Mouse (Mus musculus): ENCODE data around the gene Treh. TPM values are rescaled to one million over a fixed set of nuclear protein-coding genes. Genes with fewer than 3 reads are reported as not detected.
"Not testable (repeated sequence)": the region's sequence is repeated elsewhere in the genome, so short reads cannot be mapped to it uniquely, and the experiment has no call there.

The Treh gene
- not detected in 2 replicates for polyA plus RNA-seq (2015; fragmentation: Nextera tagmentation; extraction: Ambion mirVana)

DNA sequence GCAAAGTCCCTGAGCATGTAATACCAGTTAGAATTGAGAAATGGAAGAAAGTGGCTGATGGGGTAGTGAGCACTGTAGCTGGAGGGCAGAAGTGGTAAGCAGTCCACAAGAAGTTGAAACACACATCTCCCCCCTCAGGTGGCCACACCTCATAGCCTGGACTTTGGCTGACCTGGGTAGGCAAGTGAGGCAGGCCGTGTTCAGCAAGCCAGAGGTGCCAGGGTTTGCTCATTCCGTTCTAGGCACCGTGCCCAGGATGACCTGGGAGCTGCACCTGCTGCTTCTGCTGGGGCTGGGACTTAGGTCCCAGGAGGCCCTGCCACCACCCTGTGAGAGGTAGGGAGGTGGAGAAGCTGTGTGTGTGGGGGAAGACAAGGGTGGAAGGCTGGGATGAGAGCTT lies at the start of gene Treh:
Gene Treh (plus strand): TSS at position 229 of the 400 bp plus-strand sequence.
- Histone ChIP-seq H3K27ac (ENCODE audit: low read length) (no peak within 1 kb of the TSS), H3K4me1 (ENCODE audit: control insufficient read depth, insufficient read depth, low read length) (no peaks in the 10 kb centered on the region), H3K9ac (ENCODE audit: low read length) (no peak within 1 kb of the TSS), H3K36me3 (ENCODE audit: control insufficient read depth, insufficient read depth, low read length) (no peaks in the 10 kb centered on the region), H3K4me2 (ENCODE audit: low read depth, low read length) (no peak within 1 kb of the TSS), H3K4me3 (replicated peaks; ENCODE audit: low read length) (no peak within 1 kb of the TSS), H3K27me3 (ENCODE audit: control insufficient read depth, insufficient read depth, low read length) (no peaks in the 10 kb centered on the region), H3K9me3 (replicated peaks; ENCODE audit: control insufficient read depth, low read length) (no peaks in the 10 kb centered on the region; the same call in 1 of the 2 replicates)
- WGBS: 74% methylated on average over 3 of the region's 3 CpGs
- no peak for ATAC-seq (ENCODE audit: insufficient read depth, low FRiP score)

DNA sequence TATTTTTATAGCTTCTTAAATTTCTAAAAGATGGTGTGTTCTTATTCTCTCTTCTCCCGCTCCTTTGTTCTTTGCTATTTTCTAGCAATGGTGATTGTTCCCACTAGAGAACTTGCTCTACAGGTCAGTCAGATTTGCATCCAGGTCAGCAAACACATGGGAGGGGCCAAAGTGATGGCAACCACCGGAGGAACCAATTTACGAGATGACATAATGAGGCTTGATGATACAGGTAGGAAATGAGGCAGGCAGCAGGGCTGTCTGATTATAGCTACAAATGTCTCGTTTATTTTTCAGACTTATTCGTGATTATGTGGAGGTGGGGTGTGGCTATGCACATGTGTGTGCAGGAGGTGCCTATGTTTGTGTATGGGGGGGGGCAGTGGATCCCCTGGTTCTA lies 48.6 kb upstream of the Treh start:
- H3K4me1 ChIP-seq (ENCODE audit: control insufficient read depth, insufficient read depth, low read length): no peaks in the 10 kb centered on the region
- WGBS: 65% methylated on average over 5 of the region's 5 CpGs
- ATAC-seq (ENCODE audit: insufficient read depth, low FRiP score): no peak

DNA sequence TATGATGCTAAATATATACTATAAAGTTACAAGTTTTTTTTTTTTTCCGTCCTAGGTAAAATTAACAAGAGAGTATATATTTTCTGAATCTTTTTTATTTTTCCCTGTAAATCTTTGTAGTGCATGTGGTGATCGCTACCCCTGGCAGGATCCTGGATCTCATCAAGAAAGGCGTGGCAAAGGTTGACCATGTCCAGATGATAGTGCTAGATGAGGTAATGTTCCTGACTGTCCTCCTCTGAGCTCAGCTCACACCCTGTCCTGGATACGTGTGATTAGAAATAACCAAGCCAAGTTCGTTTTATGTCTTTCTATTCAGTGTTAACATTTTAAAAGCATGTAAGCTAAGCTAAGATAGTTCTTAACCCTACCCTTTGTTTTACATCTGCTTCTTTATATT lies 46.8 kb upstream of the Treh start:
- Histone ChIP-seq H3K9me3 (replicated peaks; ENCODE audit: control insufficient read depth, low read length) (no peaks in the 10 kb centered on the region), H3K9ac (ENCODE audit: low read length) (no peak overlapping the region), H3K27ac (ENCODE audit: low read length) (no peak overlapping the region), H3K36me3 (ENCODE audit: control insufficient read depth, insufficient read depth, low read length) (peaks cover 15% of the 10 kb centered on the region), H3K4me2 (ENCODE audit: low read depth, low read length) (no peak overlapping the region), H3K27me3 (ENCODE audit: control insufficient read depth, insufficient read depth, low read length) (no peaks in the 10 kb centered on the region), H3K4me1 (ENCODE audit: control insufficient read depth, insufficient read depth, low read length) (no peaks in the 10 kb centered on the region), H3K4me3 (replicated peaks; ENCODE audit: low read length) (no peak overlapping the region)
- 84% methylated on average over 5 of the region's 5 CpGs for WGBS
- ATAC-seq (ENCODE audit: insufficient read depth, low FRiP score): no peak

More for the DNA sequence above, 48.6 kb upstream of the Treh start:
- Histone ChIP-seq H3K27me3 (ENCODE audit: control insufficient read depth, insufficient read depth, low read length) (no peaks in the 10 kb centered on the region), H3K27ac (ENCODE audit: low read length) (no peak overlapping the region), H3K9ac (ENCODE audit: low read length) (no peak overlapping the region), H3K4me3 (replicated peaks; ENCODE audit: low read length) (no peak overlapping the region), H3K9me3 (replicated peaks; ENCODE audit: control insufficient read depth, low read length) (no peaks in the 10 kb centered on the region), H3K4me2 (ENCODE audit: low read depth, low read length) (no peak overlapping the region), H3K36me3 (ENCODE audit: control insufficient read depth, insufficient read depth, low read length) (peaks cover 20% of the 10 kb centered on the region)

DNA sequence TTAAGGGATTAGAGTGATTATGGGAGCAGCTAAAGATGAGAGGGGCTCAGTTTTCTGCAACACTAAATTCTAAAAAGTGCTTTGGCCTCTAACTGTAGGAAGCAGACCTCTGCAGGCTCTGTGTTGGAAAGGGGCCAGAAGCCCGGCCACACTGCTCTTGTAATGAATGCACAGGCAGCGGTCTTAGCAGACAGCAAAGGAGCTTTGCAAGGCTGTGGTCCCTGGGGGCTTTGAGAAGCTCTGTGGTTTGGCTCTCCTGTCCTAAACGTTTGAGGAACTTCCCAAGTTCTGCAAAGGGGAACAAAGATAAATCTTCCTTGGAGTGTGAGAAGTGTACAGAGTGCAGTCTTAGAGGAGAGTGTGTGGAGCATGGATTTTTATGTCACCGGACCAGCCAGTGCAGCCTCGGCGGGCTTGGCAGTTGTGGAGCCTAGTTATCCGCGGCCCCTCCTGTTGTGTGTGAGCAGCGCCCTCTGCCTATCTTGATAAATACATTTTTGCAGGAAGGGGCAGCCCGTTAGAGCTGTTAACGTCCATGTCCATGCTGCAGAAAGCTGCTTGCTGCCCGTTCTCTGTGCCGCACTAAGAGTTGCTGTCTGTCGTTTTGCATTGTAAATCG lies 35.4 kb upstream of the Treh start:
- Histone ChIP-seq H3K27me3 (ENCODE audit: control insufficient read depth, insufficient read depth, low read length) (no peaks in the 10 kb centered on the region), H3K27ac (ENCODE audit: low read length) (no peak overlapping the region), H3K4me2 (ENCODE audit: low read depth, low read length) (no peak overlapping the region), H3K9me3 (replicated peaks; ENCODE audit: control insufficient read depth, low read length) (no peaks in the 10 kb centered on the region), H3K4me3 (replicated peaks; ENCODE audit: low read length) (no peak overlapping the region), H3K36me3 (ENCODE audit: control insufficient read depth, insufficient read depth, low read length) (peaks cover 34% of the 10 kb centered on the region), H3K9ac (ENCODE audit: low read length) (no peak overlapping the region), H3K4me1 (ENCODE audit: control insufficient read depth, insufficient read depth, low read length) (no peaks in the 10 kb centered on the region)
- ATAC-seq (ENCODE audit: insufficient read depth, low FRiP score): peak; percentile 69; the same call in 1 of the 2 replicates
- 72% methylated on average over 15 of the region's 15 CpGs for WGBS

DNA sequence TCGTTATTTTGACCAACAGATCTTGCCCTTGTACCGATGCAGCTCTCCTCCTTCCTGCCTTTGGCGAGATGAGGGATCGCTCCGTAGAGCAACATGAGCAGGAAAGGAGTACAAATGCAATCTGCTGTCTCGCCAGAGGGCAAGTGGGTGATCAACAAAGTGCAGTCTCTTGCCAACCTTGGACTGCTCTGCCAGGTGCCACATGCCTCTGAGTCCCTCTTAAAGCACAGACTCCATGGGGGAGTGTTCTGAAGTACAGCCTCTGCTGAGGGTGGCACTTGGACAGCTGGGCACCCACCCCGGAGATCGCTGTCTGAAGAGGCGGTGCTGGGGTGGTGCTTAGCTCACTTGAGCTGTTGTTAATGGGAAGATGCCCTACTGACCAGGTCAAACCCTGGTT lies 34.3 kb upstream of the Treh start:
- H3K27ac ChIP-seq (ENCODE audit: low read length); H3K4me2 ChIP-seq (ENCODE audit: low read depth, low read length); H3K27me3 ChIP-seq (ENCODE audit: control insufficient read depth, insufficient read depth, low read length); H3K4me1 ChIP-seq (ENCODE audit: control insufficient read depth, insufficient read depth, low read length); H3K9ac ChIP-seq (ENCODE audit: low read length); H3K4me3 ChIP-seq (replicated peaks; ENCODE audit: low read length); H3K9me3 ChIP-seq (replicated peaks; ENCODE audit: control insufficient read depth, low read length); ATAC-seq (ENCODE audit: insufficient read depth, low FRiP score): not testable (repeated sequence)
- 90% methylated on average over 9 of the region's 9 CpGs for WGBS
- peaks cover 29% of the 10 kb centered on the region for H3K36me3 ChIP-seq (ENCODE audit: control insufficient read depth, insufficient read depth, low read length)

DNA sequence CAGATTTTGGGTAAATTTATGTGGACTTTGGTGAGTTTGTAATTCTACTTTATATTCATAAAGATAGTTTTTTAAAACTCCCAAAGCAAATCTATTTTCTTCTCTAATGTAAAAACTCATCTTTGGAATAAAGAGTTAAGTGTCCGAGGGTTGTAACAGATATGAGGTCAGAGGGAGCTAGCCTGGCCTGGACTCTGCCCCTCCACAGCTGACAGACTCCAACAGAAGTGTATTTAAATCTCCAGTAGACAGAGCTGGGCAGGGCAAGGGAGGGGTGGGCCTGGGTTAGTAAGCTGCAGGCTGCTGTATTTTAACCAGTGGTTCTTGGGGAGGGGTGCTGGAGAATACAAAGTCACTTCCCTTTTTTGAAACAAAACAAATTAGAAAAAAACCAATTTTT lies 33.0 kb upstream of the Treh start:
- H3K4me1 ChIP-seq (ENCODE audit: control insufficient read depth, insufficient read depth, low read length); H3K27ac ChIP-seq (ENCODE audit: low read length); H3K9ac ChIP-seq (ENCODE audit: low read length); ATAC-seq (ENCODE audit: insufficient read depth, low FRiP score); H3K4me3 ChIP-seq (replicated peaks; ENCODE audit: low read length); H3K4me2 ChIP-seq (ENCODE audit: low read depth, low read length); H3K9me3 ChIP-seq (replicated peaks; ENCODE audit: control insufficient read depth, low read length); H3K27me3 ChIP-seq (ENCODE audit: control insufficient read depth, insufficient read depth, low read length): not testable (repeated sequence)
- peaks cover 20% of the 10 kb centered on the region for H3K36me3 ChIP-seq (ENCODE audit: control insufficient read depth, insufficient read depth, low read length)
- WGBS: 59% methylated on average over 1 of the region's 1 CpGs

DNA sequence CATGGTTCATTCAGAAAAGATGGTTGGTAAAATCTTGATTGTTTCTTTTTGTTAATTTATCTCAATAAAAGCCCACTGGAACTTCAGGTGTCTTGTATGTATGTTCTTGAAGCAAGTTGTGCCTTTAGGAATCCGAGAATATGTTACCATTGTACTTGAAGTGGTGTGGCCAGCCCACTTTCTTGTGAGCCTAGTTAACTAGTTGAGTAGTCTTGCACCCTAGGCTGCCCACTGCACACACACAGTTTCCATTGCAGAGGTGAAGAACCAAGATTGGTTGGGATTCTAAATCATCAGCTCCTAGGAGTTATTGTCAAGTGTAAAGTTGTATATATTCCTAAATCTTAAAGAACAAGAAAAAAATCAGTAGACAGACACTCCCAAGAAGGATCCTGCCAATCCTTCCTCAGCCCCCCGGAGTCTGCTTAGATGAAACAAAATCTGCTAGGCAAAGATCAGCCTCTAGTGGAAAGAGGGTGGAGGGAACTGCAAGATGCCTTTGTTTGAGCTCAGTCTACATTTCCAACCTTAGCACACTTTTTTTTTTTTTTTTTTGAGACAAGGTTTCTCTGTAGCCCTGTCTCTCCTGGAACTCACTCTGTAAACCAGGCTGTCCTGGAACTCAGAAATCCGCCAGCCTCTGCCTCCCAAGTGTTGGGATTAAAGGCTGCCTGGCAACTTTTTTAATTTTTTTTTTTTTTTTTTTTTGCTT lies 32.2 kb upstream of the Treh start:
- H3K27me3 ChIP-seq (ENCODE audit: control insufficient read depth, insufficient read depth, low read length): no peaks in the 10 kb centered on the region
- H3K4me2 ChIP-seq (ENCODE audit: low read depth, low read length): no peak overlapping the region
- ATAC-seq (ENCODE audit: insufficient read depth, low FRiP score): no peak
- H3K4me3 ChIP-seq (replicated peaks; ENCODE audit: low read length): no peak overlapping the region
- H3K9ac ChIP-seq (ENCODE audit: low read length): no peak overlapping the region
- no peak overlapping the region for H3K27ac ChIP-seq (ENCODE audit: low read length)
- peaks cover 16% of the 10 kb centered on the region for H3K36me3 ChIP-seq (ENCODE audit: control insufficient read depth, insufficient read depth, low read length)
- 91% methylated on average over 3 of the region's 3 CpGs for WGBS
- H3K9me3 ChIP-seq (replicated peaks; ENCODE audit: control insufficient read depth, low read length): no peaks in the 10 kb centered on the region
- no peaks in the 10 kb centered on the region for H3K4me1 ChIP-seq (ENCODE audit: control insufficient read depth, insufficient read depth, low read length)

DNA sequence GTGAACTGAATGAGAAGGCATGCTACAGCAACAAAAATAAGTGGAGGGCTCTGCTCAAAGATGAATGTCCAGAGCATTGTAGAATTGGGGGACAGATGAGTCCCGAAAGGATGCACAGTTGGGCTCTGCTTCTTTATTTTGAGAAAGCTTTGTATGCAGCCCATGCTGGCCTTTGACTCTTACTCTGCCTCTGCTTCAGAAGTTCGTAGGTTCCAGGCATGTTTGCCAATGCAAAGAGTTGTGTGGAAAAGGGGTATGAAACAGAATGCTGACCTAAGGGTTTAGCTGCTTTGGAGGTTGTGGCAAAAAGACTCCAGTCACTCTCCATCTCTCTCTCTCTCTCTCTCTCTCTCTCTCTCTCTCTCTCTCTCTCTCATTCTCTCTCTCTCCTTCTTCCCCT lies 31.4 kb upstream of the Treh start:
- H3K9me3 ChIP-seq (replicated peaks; ENCODE audit: control insufficient read depth, low read length): no peaks in the 10 kb centered on the region
- no peak overlapping the region for H3K4me3 ChIP-seq (replicated peaks; ENCODE audit: low read length)
- no peak overlapping the region for H3K27ac ChIP-seq (ENCODE audit: low read length)
- H3K4me1 ChIP-seq (ENCODE audit: control insufficient read depth, insufficient read depth, low read length): no peaks in the 10 kb centered on the region
- no peak overlapping the region for H3K9ac ChIP-seq (ENCODE audit: low read length)
- ATAC-seq (ENCODE audit: insufficient read depth, low FRiP score): no peak
- no peaks in the 10 kb centered on the region for H3K27me3 ChIP-seq (ENCODE audit: control insufficient read depth, insufficient read depth, low read length)
- peaks cover 12% of the 10 kb centered on the region for H3K36me3 ChIP-seq (ENCODE audit: control insufficient read depth, insufficient read depth, low read length)
- H3K4me2 ChIP-seq (ENCODE audit: low read depth, low read length): no peak overlapping the region
- 90% methylated on average over 2 of the region's 2 CpGs for WGBS

DNA sequence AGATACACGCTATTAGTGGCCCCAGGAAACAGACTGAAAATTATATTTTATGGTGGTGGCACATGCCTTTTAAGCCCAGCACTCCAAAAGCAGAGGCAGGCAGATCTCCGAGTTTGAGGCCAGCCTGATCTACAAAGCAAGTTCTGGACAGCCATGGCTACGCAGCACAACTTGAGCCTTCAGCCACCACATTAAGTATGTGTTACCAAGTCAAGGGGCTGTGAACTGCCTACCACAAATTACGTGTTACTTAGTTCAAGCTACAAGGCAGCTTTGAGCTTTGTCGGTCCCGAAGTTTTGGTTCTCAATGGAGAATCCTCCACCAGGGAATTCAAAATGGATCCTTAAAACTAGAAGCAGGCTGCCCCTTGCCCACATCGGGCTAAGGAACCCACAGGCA lies 29.9 kb upstream of the Treh start:
- Histone ChIP-seq H3K36me3 (ENCODE audit: control insufficient read depth, insufficient read depth, low read length) (peaks cover 6% of the 10 kb centered on the region; the same call in 1 of the 2 replicates), H3K27me3 (ENCODE audit: control insufficient read depth, insufficient read depth, low read length) (no peaks in the 10 kb centered on the region), H3K27ac (ENCODE audit: low read length) (no peak overlapping the region), H3K4me3 (replicated peaks; ENCODE audit: low read length) (no peak overlapping the region), H3K9me3 (replicated peaks; ENCODE audit: control insufficient read depth, low read length) (no peaks in the 10 kb centered on the region), H3K4me2 (ENCODE audit: low read depth, low read length) (no peak overlapping the region), H3K4me1 (ENCODE audit: control insufficient read depth, insufficient read depth, low read length) (no peaks in the 10 kb centered on the region), H3K9ac (ENCODE audit: low read length) (no peak overlapping the region)
- no peak for ATAC-seq (ENCODE audit: insufficient read depth, low FRiP score)
- WGBS: 91% methylated on average over 7 of the region's 7 CpGs
